Mouse (Mus musculus) intestine, postnatal 0 days (tissue): Measurements from ENCODE around the gene Sik3. TPM values are rescaled to one million over a fixed set of nuclear protein-coding genes. Genes with fewer than 3 reads are reported as not detected.

Experiments used
- ATAC-seq: fragments of 200-750 bp; cut with Nextera tagmentation; 2 replicates; pipeline ENCODE4 v1.8.0; 2017; ENCODE audit warnings: mild to moderate bottlenecking, moderate TSS enrichment, moderate library complexity
- H3K27ac ChIP-seq: fragments of 300-500 bp; sonication (generic); 2 replicates; pipeline ENCODE4 v1.5.1; 2014; ENCODE audit warnings: mild to moderate bottlenecking, low read depth, low read length, moderate library complexity
- H3K27me3 ChIP-seq: fragments of 300-500 bp; sonication (generic); replicated peaks from 2 replicates; pipeline ENCODE4 v1.6.1; 2014; ENCODE audit warnings: low read length, mixed read lengths; ENCODE audit not compliant: control insufficient read depth, insufficient read depth
- H3K36me3 ChIP-seq: fragments of 300-500 bp; sonication (generic); 2 replicates; pipeline ENCODE4 v1.6.1; 2014; ENCODE audit warnings: mild to moderate bottlenecking, moderate library complexity; ENCODE audit not compliant: control insufficient read depth, insufficient read depth
- H3K4me1 ChIP-seq: fragments of 300-500 bp; sonication (generic); replicated peaks from 2 replicates; pipeline ENCODE4 v1.6.1; 2014; ENCODE audit warnings: antibody characterized with exemption, low read length, mixed read lengths; ENCODE audit not compliant: control insufficient read depth, insufficient read depth
- H3K4me2 ChIP-seq: fragments of 300-500 bp; sonication (generic); replicated peaks from 2 replicates; pipeline ENCODE4 v1.6.1; 2014; ENCODE audit warnings: low read depth, mild to moderate bottlenecking, moderate library complexity
- H3K4me3 ChIP-seq: fragments of 300-500 bp; sonication (generic); 2 replicates; pipeline ENCODE4 v1.5.1; 2014; ENCODE audit warnings: low read depth, low read length
- H3K9ac ChIP-seq: fragments of 300-500 bp; sonication (generic); 2 replicates; pipeline ENCODE4 v1.6.1; 2014; ENCODE audit warnings: mild to moderate bottlenecking, low read depth, low read length
- H3K9me3 ChIP-seq: fragments of 300-500 bp; sonication (generic); 2 replicates; pipeline ENCODE4 v1.6.1; 2016; ENCODE audit warnings: mixed run types; ENCODE audit not compliant: control insufficient read depth
- CTCF ChIP-seq: sonication (generic); IDR thresholded peaks from 2 replicates; pipeline ENCODE4 v1.5.1; 2016; ENCODE audit warnings: low read depth, mild to moderate bottlenecking, control low read depth, antibody characterized with exemption, moderate library complexity
- WGBS: fragments of 180-500 bp; shearing (Covaris S2); extraction: QIAGEN DNeasy Blood & Tissue Kit; methylation state at CpG from one replicate; pipeline ENCODE4 v1.1.7; 2014; 5-methylcytosine and 5-hydroxymethylcytosine counted together
- polyA plus RNA-seq: library from polyadenylated mRNA; unstranded; fragments of >200 nt; fragmentation: Nextera tagmentation; extraction: Ambion mirVana; gene quantifications from 2 replicates; pipeline ENCODE4 v1.2.1, GENCODE M21; 2015

The Sik3 gene
- polyA plus RNA-seq, 1 experiment from 2014 or later: 7.4 TPM

GRCm38 (mm10) chr9:46256177-46256576, 243.6 kb downstream of the Sik3 start:
- TF ChIP-seq CTCF: no peak
- no peaks in the 10 kb centered on the region for H3K36me3 ChIP-seq
- H3K9ac ChIP-seq: no peak overlapping the region
- no peak overlapping the region for H3K4me2 ChIP-seq
- WGBS: 87% methylated on average over 7 of the region's 7 CpGs
- no peaks in the 10 kb centered on the region for H3K9me3 ChIP-seq
- H3K4me3 ChIP-seq: no peak overlapping the region
- no peaks in the 10 kb centered on the region for H3K27me3 ChIP-seq
- H3K4me1 ChIP-seq: no peaks in the 10 kb centered on the region
- no peak for ATAC-seq
- no peak overlapping the region for H3K27ac ChIP-seq

DNA sequence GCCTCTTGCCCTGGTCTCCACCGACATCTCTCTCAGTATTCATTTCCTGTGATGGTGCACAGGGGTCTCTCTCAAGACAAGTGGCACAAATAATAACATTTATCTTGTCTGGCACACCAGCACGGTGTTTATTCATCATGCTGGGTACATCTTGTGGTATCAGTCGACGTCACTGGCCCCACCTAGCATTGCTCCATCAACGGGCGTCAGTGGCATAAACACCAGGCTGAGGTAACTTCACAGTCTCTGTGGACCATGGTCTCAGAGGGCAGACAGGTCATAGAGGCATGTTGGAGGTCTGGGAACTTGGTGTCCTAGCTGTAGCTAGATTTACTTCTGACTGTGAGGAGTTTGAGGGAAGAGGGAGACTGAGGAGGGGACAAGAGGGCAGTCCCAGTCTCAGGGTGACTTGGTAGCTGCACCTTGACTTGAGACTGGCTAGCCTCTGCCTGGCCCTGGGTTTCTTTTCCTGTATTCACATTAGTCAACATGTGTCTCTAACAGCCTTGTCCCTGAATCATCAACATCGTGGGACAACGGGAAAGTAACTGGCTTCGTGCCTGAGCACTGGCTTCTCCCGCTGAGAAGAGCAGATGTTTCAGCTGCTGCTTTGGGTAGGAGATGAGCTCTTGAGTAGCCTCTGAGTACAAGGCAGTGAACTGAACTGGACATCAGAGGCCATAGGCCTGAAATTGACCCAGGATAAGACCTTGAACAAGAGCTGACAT, 244.2 kb downstream of the Sik3 start:
- no peak for TF ChIP-seq CTCF
- WGBS: 75% methylated on average over 10 of the region's 10 CpGs
- H3K36me3 ChIP-seq: no peaks in the 10 kb centered on the region
- no peaks in the 10 kb centered on the region for H3K27me3 ChIP-seq
- no peaks in the 10 kb centered on the region for H3K9me3 ChIP-seq
- no peak overlapping the region for H3K27ac ChIP-seq
- H3K9ac ChIP-seq: no peak overlapping the region
- H3K4me1 ChIP-seq: no peaks in the 10 kb centered on the region
- no peak overlapping the region for H3K4me3 ChIP-seq
- H3K4me2 ChIP-seq: no peak overlapping the region
- no peak for ATAC-seq

- H3K27me3 ChIP-seq: no peaks in the 10 kb centered on the region
- H3K4me2 ChIP-seq: no peak overlapping the region
- H3K9me3 ChIP-seq: no peaks in the 10 kb centered on the region
- no peak overlapping the region for H3K27ac ChIP-seq
- no peak for TF ChIP-seq CTCF
- no peak overlapping the region for H3K9ac ChIP-seq
- 82% methylated on average over 3 of the region's 3 CpGs for WGBS
- no peak for ATAC-seq
- no peaks in the 10 kb centered on the region for H3K36me3 ChIP-seq
- no peaks in the 10 kb centered on the region for H3K4me1 ChIP-seq
- H3K4me3 ChIP-seq: no peak overlapping the region
Measured at GRCm38 (mm10) chr9:46257546-46257945, 244.9 kb downstream of the Sik3 start.

GRCm38 (mm10) chr9:46259111-46259510, 246.5 kb downstream of the Sik3 start:
- no peak for TF ChIP-seq CTCF
- H3K4me3 ChIP-seq: no peak overlapping the region

DNA sequence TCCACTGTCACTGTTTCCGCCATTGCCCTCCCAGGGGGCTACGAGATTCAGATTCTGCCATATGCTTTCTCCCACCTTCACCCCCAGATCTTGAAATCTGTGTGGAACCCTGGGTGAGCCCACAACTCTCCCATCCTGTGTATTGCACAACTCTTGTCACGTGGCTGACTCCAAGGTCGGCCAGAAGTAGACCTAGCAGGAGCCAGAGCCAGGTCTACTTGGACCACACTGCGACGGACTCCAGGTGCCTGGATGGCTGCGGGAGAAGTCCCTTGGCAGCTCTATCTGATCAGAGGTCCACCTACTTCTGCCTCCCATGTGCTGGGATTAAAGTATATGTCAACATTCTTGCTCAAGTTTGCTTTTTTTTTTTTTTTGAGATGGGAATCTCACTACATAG, 248.5 kb downstream of the Sik3 start:
- no peak overlapping the region for H3K4me3 ChIP-seq
- H3K9me3 ChIP-seq: no peaks in the 10 kb centered on the region
- no peak for TF ChIP-seq CTCF
- H3K27me3 ChIP-seq: no peaks in the 10 kb centered on the region
- H3K4me2 ChIP-seq: no peak overlapping the region
- no peaks in the 10 kb centered on the region for H3K4me1 ChIP-seq
- WGBS: 75% methylated on average over 7 of the region's 7 CpGs
- H3K36me3 ChIP-seq: no peaks in the 10 kb centered on the region
- no peak for ATAC-seq
- H3K27ac ChIP-seq: no peak overlapping the region
- H3K9ac ChIP-seq: no peak overlapping the region

More at GRCm38 (mm10) chr9:46259111-46259510, 246.5 kb downstream of the Sik3 start:
- Histone ChIP-seq H3K27ac (no peak overlapping the region), H3K4me1 (no peaks in the 10 kb centered on the region), H3K27me3 (no peaks in the 10 kb centered on the region), H3K4me2 (no peak overlapping the region), H3K36me3 (no peaks in the 10 kb centered on the region), H3K9me3 (no peaks in the 10 kb centered on the region), H3K9ac (no peak overlapping the region)
- ATAC-seq: no peak
- WGBS: 90% methylated on average over 6 of the region's 6 CpGs

DNA sequence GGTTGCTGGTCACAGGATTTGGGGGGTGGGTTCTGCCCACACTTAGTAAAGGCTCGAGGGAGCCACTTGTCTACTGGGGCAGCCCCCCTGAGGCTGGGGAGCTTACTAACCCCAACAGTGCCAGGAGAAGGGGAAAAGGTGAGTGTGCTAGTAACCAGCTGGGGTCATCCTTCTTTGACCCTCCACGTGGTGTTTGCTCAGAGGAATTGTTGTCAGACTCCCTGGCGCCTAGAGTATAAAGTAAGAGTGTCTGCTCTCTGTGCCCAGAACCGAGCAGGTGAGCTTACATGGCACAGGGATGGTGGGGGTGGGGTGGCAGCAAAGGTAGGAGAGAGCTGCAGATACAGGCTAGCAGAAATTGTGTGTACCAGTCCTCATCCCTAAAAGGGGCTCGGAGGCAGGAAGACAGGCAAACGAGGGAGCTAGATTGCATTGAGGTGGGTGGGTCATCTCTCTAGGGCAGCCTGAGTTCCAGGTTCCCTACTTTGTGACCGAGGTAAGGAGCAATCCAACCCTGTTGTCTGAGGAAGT, 255.8 kb downstream of the Sik3 start, which contains the start of gene Apoa5:
TSS of gene Apoa5 (plus strand) at position 291 of the 531 bp plus-strand sequence.
- H3K27me3 ChIP-seq: no peaks in the 10 kb centered on the region; the same call in 1 of the 2 replicates
- ATAC-seq: no peak
- no peaks in the 10 kb centered on the region for H3K4me1 ChIP-seq
- H3K9me3 ChIP-seq: no peaks in the 10 kb centered on the region
- H3K4me3 ChIP-seq: no peak within 1 kb of the TSS
- no peaks in the 10 kb centered on the region; the same call in 1 of the 2 replicates for H3K36me3 ChIP-seq
- no peak within 1 kb of the TSS for H3K27ac ChIP-seq
- 32% methylated on average over 7 of the region's 7 CpGs for WGBS
- no peak for TF ChIP-seq CTCF
- no peak within 1 kb of the TSS for H3K4me2 ChIP-seq
- H3K9ac ChIP-seq: no peak within 1 kb of the TSS
